Mouse (Mus musculus): ENCODE results near the gene Aplp2. TPM values are rescaled to one million over a fixed set of nuclear protein-coding genes. Genes with fewer than 3 reads are reported as not detected.
A peak's percentile ranks its signal among the peaks of the same experiment; 100 is the strongest.

Gene Aplp2
- polyA plus RNA-seq, 1 experiment from 2014 or later: 403 TPM

- Histone ChIP-seq H3K27me3 (ENCODE audit: control insufficient read depth, insufficient read depth, low read depth, low read length) (peaks cover 34% of the 10 kb centered on the region), H3K4me2 (ENCODE audit: low read length) (peak overlapping the region; percentile 80), H3K36me3 (ENCODE audit: control insufficient read depth, insufficient read depth, low read length) (no peaks in the 10 kb centered on the region), H3K4me1 (ENCODE audit: control insufficient read depth, insufficient read depth, low read length) (peaks cover 18% of the 10 kb centered on the region), H3K9me3 (replicated peaks; ENCODE audit: control insufficient read depth, low read length, poor library complexity, severe bottlenecking) (no peaks in the 10 kb centered on the region), H3K4me3 (ENCODE audit: low read depth, low read length) (peak overlapping the region; percentile 45), H3K27ac (ENCODE audit: low read length) (no peak overlapping the region), H3K9ac (ENCODE audit: low read depth, low read length) (peak overlapping the region; percentile 52)
- no peak for ATAC-seq
- 16% methylated on average over 26 of the region's 26 CpGs for WGBS
These were observed 81.0 kb downstream of the Aplp2 start for GRCm38 (mm10) chr9:31130357-31131204.

GRCm38 (mm10) chr9:31129956-31130355 is 81.7 kb downstream of the Aplp2 start:
- no peak for ATAC-seq
- Histone ChIP-seq H3K9ac (ENCODE audit: low read depth, low read length) (no peak overlapping the region), H3K27ac (ENCODE audit: low read length) (no peak overlapping the region), H3K4me1 (ENCODE audit: control insufficient read depth, insufficient read depth, low read length) (peaks cover 18% of the 10 kb centered on the region), H3K27me3 (ENCODE audit: control insufficient read depth, insufficient read depth, low read depth, low read length) (peaks cover 34% of the 10 kb centered on the region), H3K4me2 (ENCODE audit: low read length) (no peak overlapping the region), H3K9me3 (replicated peaks; ENCODE audit: control insufficient read depth, low read length, poor library complexity, severe bottlenecking) (no peaks in the 10 kb centered on the region), H3K4me3 (ENCODE audit: low read depth, low read length) (no peak overlapping the region), H3K36me3 (ENCODE audit: control insufficient read depth, insufficient read depth, low read length) (no peaks in the 10 kb centered on the region)
- WGBS: 75% methylated on average over 8 of the region's 8 CpGs

- Histone ChIP-seq H3K27me3 (ENCODE audit: control insufficient read depth, insufficient read depth, low read depth, low read length) (peaks cover 31% of the 10 kb centered on the region), H3K36me3 (ENCODE audit: control insufficient read depth, insufficient read depth, low read length) (no peaks in the 10 kb centered on the region), H3K4me3 (ENCODE audit: low read depth, low read length) (no peak overlapping the region), H3K9me3 (replicated peaks; ENCODE audit: control insufficient read depth, low read length, poor library complexity, severe bottlenecking) (no peaks in the 10 kb centered on the region), H3K4me1 (ENCODE audit: control insufficient read depth, insufficient read depth, low read length) (peaks cover 18% of the 10 kb centered on the region), H3K27ac (ENCODE audit: low read length) (no peak overlapping the region), H3K9ac (ENCODE audit: low read depth, low read length) (no peak overlapping the region), H3K4me2 (ENCODE audit: low read length) (no peak overlapping the region)
- no peak for ATAC-seq
- WGBS: 84% methylated on average over 12 of the region's 12 CpGs
These were observed 83.6 kb downstream of the Aplp2 start for GRCm38 (mm10) chr9:31127876-31128465.

GRCm38 (mm10) chr9:31126079-31126478 is 85.5 kb downstream of the Aplp2 start:
- Histone ChIP-seq H3K9ac (ENCODE audit: low read depth, low read length) (no peak overlapping the region), H3K4me3 (ENCODE audit: low read depth, low read length) (no peak overlapping the region), H3K4me1 (ENCODE audit: control insufficient read depth, insufficient read depth, low read length) (peaks cover 10% of the 10 kb centered on the region), H3K36me3 (ENCODE audit: control insufficient read depth, insufficient read depth, low read length) (no peaks in the 10 kb centered on the region), H3K27ac (ENCODE audit: low read length) (no peak overlapping the region), H3K4me2 (ENCODE audit: low read length) (no peak overlapping the region), H3K9me3 (replicated peaks; ENCODE audit: control insufficient read depth, low read length, poor library complexity, severe bottlenecking) (no peaks in the 10 kb centered on the region), H3K27me3 (ENCODE audit: control insufficient read depth, insufficient read depth, low read depth, low read length) (peaks cover 19% of the 10 kb centered on the region)
- WGBS: 87% methylated on average over 7 of the region's 7 CpGs
- ATAC-seq: no peak

GRCm38 (mm10) chr9:31122464-31123030 is 89.1 kb downstream of the Aplp2 start:
- Histone ChIP-seq H3K36me3 (ENCODE audit: control insufficient read depth, insufficient read depth, low read length) (no peaks in the 10 kb centered on the region), H3K4me3 (ENCODE audit: low read depth, low read length) (no peak overlapping the region), H3K4me2 (ENCODE audit: low read length) (no peak overlapping the region), H3K27me3 (ENCODE audit: control insufficient read depth, insufficient read depth, low read depth, low read length) (no peaks in the 10 kb centered on the region), H3K4me1 (ENCODE audit: control insufficient read depth, insufficient read depth, low read length) (no peaks in the 10 kb centered on the region; the same call in 1 of the 2 replicates), H3K9me3 (replicated peaks; ENCODE audit: control insufficient read depth, low read length, poor library complexity, severe bottlenecking) (no peaks in the 10 kb centered on the region), H3K27ac (ENCODE audit: low read length) (no peak overlapping the region), H3K9ac (ENCODE audit: low read depth, low read length) (no peak overlapping the region)
- WGBS: 50% methylated on average over 13 of the region's 13 CpGs
- no peak for ATAC-seq

GRCm38 (mm10) chr9:31120533-31120915 is 91.1 kb downstream of the Aplp2 start:
- H3K36me3 ChIP-seq (ENCODE audit: control insufficient read depth, insufficient read depth, low read length): no peaks in the 10 kb centered on the region
- ATAC-seq: no peak
- H3K4me3 ChIP-seq (ENCODE audit: low read depth, low read length): no peak overlapping the region
- H3K27me3 ChIP-seq (ENCODE audit: control insufficient read depth, insufficient read depth, low read depth, low read length): no peaks in the 10 kb centered on the region
- no peaks in the 10 kb centered on the region; the same call in 1 of the 2 replicates for H3K4me1 ChIP-seq (ENCODE audit: control insufficient read depth, insufficient read depth, low read length)
- no peak overlapping the region for H3K4me2 ChIP-seq (ENCODE audit: low read length)
- no peak overlapping the region for H3K27ac ChIP-seq (ENCODE audit: low read length)
- 82% methylated on average over 4 of the region's 4 CpGs for WGBS
- H3K9ac ChIP-seq (ENCODE audit: low read depth, low read length): no peak overlapping the region
- H3K9me3 ChIP-seq (replicated peaks; ENCODE audit: control insufficient read depth, low read length, poor library complexity, severe bottlenecking): no peaks in the 10 kb centered on the region

- 72% methylated on average over 11 of the region's 11 CpGs for WGBS
- no peak for ATAC-seq
- no peak overlapping the region for H3K27ac ChIP-seq (ENCODE audit: low read length)
These were observed 91.6 kb downstream of the Aplp2 start for GRCm38 (mm10) chr9:31119882-31120532.

GRCm38 (mm10) chr9:31119405-31119804 is 92.2 kb downstream of the Aplp2 start:
- no peaks in the 10 kb centered on the region for H3K27me3 ChIP-seq (ENCODE audit: control insufficient read depth, insufficient read depth, low read depth, low read length)
- H3K4me2 ChIP-seq (ENCODE audit: low read length): no peak overlapping the region
- no peak for ATAC-seq
- H3K36me3 ChIP-seq (ENCODE audit: control insufficient read depth, insufficient read depth, low read length): no peaks in the 10 kb centered on the region
- H3K4me1 ChIP-seq (ENCODE audit: control insufficient read depth, insufficient read depth, low read length): no peaks in the 10 kb centered on the region; the same call in 1 of the 2 replicates
- H3K9ac ChIP-seq (ENCODE audit: low read depth, low read length): no peak overlapping the region
- no peaks in the 10 kb centered on the region for H3K9me3 ChIP-seq (replicated peaks; ENCODE audit: control insufficient read depth, low read length, poor library complexity, severe bottlenecking)
- WGBS: 82% methylated on average over 5 of the region's 5 CpGs
- H3K27ac ChIP-seq (ENCODE audit: low read length): no peak overlapping the region
- H3K4me3 ChIP-seq (ENCODE audit: low read depth, low read length): no peak overlapping the region

More at GRCm38 (mm10) chr9:31119882-31120532, 91.6 kb downstream of the Aplp2 start:
- no peaks in the 10 kb centered on the region for H3K27me3 ChIP-seq (ENCODE audit: control insufficient read depth, insufficient read depth, low read depth, low read length)
- no peak overlapping the region for H3K9ac ChIP-seq (ENCODE audit: low read depth, low read length)
- no peaks in the 10 kb centered on the region; the same call in 1 of the 2 replicates for H3K4me1 ChIP-seq (ENCODE audit: control insufficient read depth, insufficient read depth, low read length)
- no peak overlapping the region for H3K4me2 ChIP-seq (ENCODE audit: low read length)
- H3K36me3 ChIP-seq (ENCODE audit: control insufficient read depth, insufficient read depth, low read length): no peaks in the 10 kb centered on the region
- H3K4me3 ChIP-seq (ENCODE audit: low read depth, low read length): no peak overlapping the region
- H3K9me3 ChIP-seq (replicated peaks; ENCODE audit: control insufficient read depth, low read length, poor library complexity, severe bottlenecking): no peaks in the 10 kb centered on the region

Measured in midbrain, embryonic 16.5 days (tissue).